Mouse (Mus musculus): Measurements from ENCODE around the gene Dync1i1.
"Not testable (repeated sequence)": the region's sequence is repeated elsewhere in the genome, so short reads cannot be mapped to it uniquely, and the experiment has no call there.

The Dync1i1 gene

GRCm38 (mm10) chr6:5725611-5726236 is at the start of gene Dync1i1:
TSS of gene Dync1i1 (plus strand) at chr6:5725639.
- DNase-seq (ENCODE audit: low spot score): no peak

DNA sequence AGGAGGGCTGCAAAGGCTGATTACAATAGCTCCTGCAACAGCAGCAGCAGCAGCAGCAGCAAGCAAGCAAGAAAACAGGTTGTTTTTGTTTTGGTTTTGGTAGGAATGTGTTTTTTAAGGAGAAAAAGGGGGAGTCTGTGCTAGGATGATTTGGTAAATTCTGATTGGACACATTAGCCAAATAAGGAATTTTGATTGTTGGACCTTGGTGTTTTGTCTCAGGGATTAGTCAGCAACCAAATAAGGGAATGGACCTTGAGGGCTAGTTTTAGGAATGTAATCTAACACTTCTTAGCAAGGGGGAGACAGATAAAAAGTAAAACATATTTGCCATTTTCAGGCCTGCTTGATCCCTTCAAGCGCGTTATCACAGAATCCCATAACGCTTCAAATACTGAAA is 45.7 kb upstream of the Dync1i1 start:
- DNase-seq (ENCODE audit: low spot score): no peak

DNA sequence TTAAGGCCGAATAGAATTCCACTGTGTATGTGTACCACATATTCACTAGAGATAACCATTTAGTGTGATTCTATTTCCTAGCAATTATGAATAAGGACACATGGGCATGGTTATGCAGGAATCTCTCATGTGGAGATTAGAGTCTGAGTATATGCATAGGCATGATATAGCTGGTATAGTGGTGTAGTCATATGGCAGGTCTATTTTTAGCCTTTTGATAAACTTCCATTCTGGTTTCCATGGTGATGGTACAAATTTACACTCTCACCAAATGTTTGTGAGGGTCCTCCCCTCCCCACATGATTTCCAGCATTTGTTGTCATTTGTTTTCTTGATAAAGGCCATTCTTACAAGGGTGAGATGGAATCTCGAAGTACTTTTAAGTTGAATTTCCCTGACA is 23.6 kb upstream of the Dync1i1 start:
- no peak for DNase-seq (ENCODE audit: low spot score)

- DNase-seq (ENCODE audit: low spot score): not testable (repeated sequence)
These were observed 17.5 kb upstream of the Dync1i1 start for GRCm38 (mm10) chr6:5707894-5708293.

GRCm38 (mm10) chr6:5710063-5710605 is 15.3 kb upstream of the Dync1i1 start:
- no peak for DNase-seq (ENCODE audit: low spot score)

DNA sequence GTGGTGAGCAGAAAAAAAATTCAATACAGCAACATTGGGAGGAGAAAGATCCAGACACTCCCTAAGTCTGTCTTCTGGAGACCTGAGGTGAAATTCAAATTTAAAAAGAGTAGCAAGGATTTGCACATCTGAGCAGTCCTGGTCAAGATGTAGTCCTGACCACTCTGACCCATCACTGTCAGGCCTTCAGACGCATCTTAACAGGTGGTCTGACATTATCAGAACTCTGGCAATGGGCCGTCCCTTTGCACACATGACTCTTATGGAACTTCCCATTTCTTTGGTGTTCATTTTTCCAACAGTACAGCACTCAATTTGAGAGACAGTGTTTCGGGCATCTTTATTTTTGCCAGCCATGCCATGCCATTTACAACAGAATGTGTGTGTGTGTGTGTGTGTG is 12.8 kb upstream of the Dync1i1 start:
- no peak for DNase-seq (ENCODE audit: low spot score)

GRCm38 (mm10) chr6:5715101-5715618 is 10.3 kb upstream of the Dync1i1 start:
- no peak for DNase-seq (ENCODE audit: low spot score)

DNA sequence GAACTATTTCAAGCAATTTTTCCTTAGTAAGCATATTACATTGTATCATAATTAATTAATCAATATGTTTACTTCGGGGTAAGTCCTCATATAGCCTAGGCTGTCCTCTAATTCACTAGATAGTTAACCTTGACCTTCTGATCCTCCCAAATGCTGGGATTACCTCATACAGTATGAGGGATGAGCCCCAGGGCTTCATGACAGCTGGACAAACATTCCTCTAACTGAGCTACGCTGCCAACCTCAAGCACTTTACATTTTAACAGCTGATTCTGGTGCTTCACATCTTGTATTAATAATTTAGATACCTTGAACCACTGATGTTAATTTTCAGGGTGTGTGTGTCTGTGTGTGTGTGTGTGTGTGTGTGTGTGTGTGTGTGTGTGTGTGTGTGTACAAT is 6.5 kb upstream of the Dync1i1 start:
- DNase-seq (ENCODE audit: low spot score): no peak

- not testable (repeated sequence) for DNase-seq (ENCODE audit: low spot score)
These were observed 4.7 kb upstream of the Dync1i1 start for GRCm38 (mm10) chr6:5720716-5721115.

DNA sequence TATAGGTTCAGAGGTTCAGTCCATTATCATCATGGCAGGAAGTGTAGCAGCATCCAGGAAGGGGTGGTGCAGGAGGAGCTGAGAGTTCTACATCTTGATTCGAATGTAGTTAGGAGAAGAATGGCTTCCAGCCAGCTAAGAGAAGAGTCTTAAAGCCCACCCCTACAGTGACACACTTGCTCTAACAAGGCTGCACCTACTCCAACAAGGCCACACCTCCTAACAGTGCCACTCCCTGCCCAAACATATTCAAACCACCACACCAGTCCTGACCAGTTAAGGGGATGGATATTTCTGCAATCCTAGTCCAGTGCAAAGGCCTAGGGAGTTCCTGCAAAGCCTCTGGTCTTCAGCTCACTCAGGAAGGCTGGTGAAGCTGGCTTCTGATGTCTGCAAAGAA is 1.5 kb upstream of the Dync1i1 start:
- no peak for DNase-seq (ENCODE audit: low spot score)

DNA sequence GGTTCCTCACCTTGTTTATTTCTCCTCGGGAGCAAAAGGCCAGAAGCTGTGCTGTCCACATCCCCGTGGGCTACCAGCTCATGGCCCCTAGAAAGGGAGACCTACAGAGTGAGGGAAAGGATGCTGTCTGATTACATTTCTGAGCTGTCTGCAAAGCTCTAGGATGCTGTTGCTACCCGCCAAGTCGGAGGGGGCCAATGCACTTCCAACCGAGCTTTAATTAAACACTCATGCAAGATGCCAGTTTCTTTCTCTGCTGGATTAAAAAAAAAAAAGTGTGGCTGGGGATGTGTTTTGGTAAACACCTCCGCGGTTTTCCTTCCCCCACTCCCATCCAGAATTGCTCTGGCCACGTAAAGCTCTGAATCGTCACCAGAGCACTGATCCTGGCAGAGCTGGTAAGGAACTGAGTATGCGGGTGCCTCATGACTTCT is 815 bp downstream of the Dync1i1 start:
- no peak for DNase-seq (ENCODE audit: low spot score)

DNA sequence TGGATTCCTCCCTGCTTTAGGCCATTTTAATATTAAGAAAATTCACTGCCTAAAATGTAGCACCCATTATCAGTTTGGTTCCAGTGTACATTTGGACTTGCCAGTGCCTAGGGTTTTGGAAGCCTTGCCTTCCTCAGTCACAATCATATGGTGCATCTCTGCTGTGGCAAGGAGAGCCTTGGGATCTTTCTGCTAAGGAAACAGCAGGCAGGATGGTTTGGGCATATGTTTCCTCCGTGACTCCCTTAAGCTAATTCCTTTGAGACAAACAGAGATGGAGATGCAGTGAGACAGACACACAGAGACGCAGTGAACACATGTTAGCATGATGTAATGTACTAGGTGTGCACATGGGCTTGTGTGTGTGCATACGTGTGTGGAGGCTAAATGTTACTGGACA is 7.8 kb downstream of the Dync1i1 start:
- DNase-seq (ENCODE audit: low spot score): peak; percentile 36

- no peak for DNase-seq (ENCODE audit: low spot score)
These were observed 9.0 kb downstream of the Dync1i1 start for GRCm38 (mm10) chr6:5734398-5734797.

DNA sequence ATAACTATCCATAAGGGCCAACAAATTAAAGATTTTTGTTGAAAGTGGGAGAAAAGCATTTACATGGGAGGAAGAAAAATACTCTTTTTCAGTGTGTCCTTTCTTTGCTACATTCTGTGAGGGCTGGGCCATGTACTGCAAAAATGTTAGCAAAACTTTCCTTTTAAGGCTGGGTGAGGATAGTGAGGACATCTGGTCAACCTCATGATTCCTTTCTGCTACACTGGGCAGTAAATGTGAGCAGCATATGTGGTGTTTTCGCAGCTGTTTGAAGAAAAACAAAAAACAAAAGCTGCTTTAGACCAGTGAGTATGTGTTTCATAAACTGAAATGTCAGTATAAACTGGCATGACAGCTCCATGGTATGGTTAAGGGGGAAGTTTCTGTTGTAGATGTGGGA is 9.4 kb downstream of the Dync1i1 start:
- no peak for DNase-seq (ENCODE audit: low spot score)

- no peak for DNase-seq (ENCODE audit: low spot score)
These were observed 14.3 kb downstream of the Dync1i1 start for GRCm38 (mm10) chr6:5739711-5740110.

- no peak for DNase-seq (ENCODE audit: low spot score)
These were observed 16.1 kb downstream of the Dync1i1 start for GRCm38 (mm10) chr6:5741395-5742032.

GRCm38 (mm10) chr6:5750079-5750711 is 24.8 kb downstream of the Dync1i1 start:
- no peak for DNase-seq (ENCODE audit: low spot score)

- DNase-seq (ENCODE audit: low spot score): no peak
These were observed 26.7 kb downstream of the Dync1i1 start for GRCm38 (mm10) chr6:5752128-5752527.

DNA sequence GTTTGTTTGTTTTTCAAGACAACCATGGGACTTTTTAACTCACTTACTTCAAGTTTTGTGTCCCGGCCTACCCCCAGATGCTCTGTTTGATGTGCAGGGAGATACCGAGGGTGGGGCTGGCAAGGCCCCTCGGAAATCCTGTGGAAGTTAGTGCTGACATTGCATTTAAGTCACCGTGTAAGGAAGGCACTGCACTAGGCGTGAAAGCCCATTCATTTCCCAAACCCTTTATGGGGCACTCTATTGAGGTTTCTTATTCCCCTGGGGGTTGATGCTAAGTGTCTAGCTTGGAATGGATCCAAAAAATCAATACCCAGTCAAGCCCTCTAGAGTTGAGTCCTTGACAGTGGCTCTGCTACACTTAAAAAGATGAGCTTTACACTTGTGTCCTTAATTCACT is 27.2 kb downstream of the Dync1i1 start:
- no peak for DNase-seq (ENCODE audit: low spot score)

DNA sequence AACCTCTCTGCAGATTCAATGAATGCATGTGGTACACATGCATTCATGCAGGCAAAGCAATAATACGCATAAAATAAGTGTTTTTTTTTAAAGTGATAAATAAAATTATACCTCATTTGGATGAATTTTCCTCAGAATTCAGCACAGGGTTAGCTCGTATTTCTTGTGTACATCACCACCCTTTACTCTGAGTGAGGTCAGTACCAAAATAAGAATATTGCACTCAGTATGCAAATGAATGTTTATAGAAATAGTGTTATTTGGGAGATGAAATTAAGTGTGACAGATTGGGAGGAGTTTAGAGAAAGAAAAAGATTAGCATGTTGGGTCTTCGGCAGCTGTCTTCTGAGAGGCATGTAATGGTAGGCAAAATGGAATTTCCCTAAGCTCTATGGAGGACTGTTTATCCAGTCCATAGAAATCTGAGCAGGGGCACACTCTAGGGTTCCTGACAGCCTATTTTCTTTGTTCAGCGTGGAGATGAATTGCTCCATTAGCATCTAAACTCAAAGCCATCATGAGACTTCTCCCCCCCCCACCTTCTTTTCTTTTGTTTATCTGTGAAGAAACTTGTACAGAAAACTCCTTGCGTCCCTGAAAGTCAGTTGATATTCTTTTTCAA is 31.2 kb downstream of the Dync1i1 start:
- no peak for DNase-seq (ENCODE audit: low spot score)

- DNase-seq (ENCODE audit: low spot score): no peak
These were observed 37.5 kb downstream of the Dync1i1 start for GRCm38 (mm10) chr6:5762943-5763342.

GRCm38 (mm10) chr6:5768576-5768975 is 43.1 kb downstream of the Dync1i1 start:
- no peak for DNase-seq (ENCODE audit: low spot score)

- DNase-seq (ENCODE audit: low spot score): no peak
These were observed 44.8 kb downstream of the Dync1i1 start for GRCm38 (mm10) chr6:5770283-5770682.

Data from layer of hippocampus, adult 9-10 months (tissue).